Mouse (Mus musculus): ENCODE measurements at regions not wholly inside any gene's neighbourhood (a gene's known extent, or its start where the extent isn't known, plus 50 kb on each side); places are given as distances from the start of the nearest gene placed in this dataset.

- Histone ChIP-seq H3K27ac (no peak overlapping the region), H3K4me3 (no peak overlapping the region)
- intact Hi-C loops (cut with DNase I) = no loop called here
- DNase-seq = no peak
- TF ChIP-seq CTCF (IDR thresholded peaks at IDR 0.05) = no peak
These were observed 205.9 kb upstream of the Zfp352 start for GRCm38 (mm10) chr4:90012723-90013122.

- Histone ChIP-seq H3K4me3 (no peak overlapping the region), H3K27ac (no peak overlapping the region)
- no peak for TF ChIP-seq CTCF (IDR thresholded peaks at IDR 0.05)
- intact Hi-C loops (cut with DNase I) = no loop called here
- no peak for DNase-seq
These were observed 204.4 kb upstream of the Zfp352 start for GRCm38 (mm10) chr4:90014203-90014602.

Data from gastrocnemius, adult 2 months (tissue).